Mouse (Mus musculus) left cerebral cortex, postnatal 10 days (tissue): ENCODE data around the gene Dlgap3. TPM values are rescaled to one million over a fixed set of nuclear protein-coding genes. Genes with fewer than 3 reads are reported as not detected.
A peak's percentile ranks its signal among the peaks of the same experiment; 100 is the strongest.

Experiments
- DNase-seq, 2 experiments: peaks; one replicate each; pipeline ENCODE4 v3.0.0; 2021 to 2022; ENCODE audit warnings: low spot score in 2 of 2, mixed read lengths in 1 of 2; ENCODE audit errors: extremely low spot score in 1 of 2
- intact Hi-C: fragments of 180-260 bp; cut with DNase I; formaldehyde crosslinking; loops from one replicate; pipeline ENCODE4 v1.15.1; 2025
- total RNA-seq, 2 experiments: library from RNA; stranded (reverse); gene quantifications; 2 replicates each; pipeline ENCODE4 v1.2.3; 2021

The Dlgap3 gene
- total RNA-seq, 2 experiments from 2014 or later: 275 to 284 TPM

DNA sequence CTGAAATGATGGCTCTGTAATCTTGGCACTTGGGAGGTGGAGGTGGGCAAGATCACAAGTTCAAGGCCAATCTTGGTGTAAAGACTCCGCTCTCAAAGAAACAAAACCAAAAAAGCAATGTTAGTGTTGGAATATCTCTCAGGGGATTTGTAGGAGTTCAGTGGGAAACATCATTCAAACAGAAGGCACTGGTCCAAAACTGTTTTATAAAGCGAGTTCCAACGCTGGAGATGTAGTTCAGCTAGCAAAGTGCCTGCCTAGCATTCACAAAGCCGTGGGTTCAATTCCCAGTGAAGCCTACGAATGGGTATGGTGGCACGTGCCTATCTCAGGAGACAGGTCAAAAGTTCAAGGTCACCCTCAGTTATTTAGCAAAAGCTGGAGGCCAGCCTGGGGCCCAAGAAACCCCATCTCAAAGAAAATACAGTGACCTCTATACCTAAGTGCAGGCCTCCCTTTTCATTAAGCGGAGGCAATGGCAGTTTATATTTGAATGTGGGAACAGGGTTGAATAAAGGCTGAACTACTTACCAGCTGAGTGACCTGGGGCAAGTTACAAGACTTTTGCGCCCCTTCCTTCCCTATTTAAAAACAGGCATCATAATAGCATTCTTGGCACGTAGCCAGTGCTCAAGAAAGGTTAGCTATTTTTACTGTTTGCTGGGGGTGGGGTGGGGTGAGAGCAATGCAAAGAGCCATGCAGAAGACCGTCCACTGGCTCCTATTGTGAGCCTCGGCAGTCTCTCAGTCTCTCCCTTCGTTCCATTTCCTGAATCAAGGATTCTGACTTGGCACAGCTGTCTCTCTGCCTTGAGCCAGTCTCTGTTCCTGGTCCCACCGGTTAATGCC, 32.0 kb downstream of the Dlgap3 start:
- intact Hi-C loops: no loop called here
- DNase-seq: no peak

- no peak for DNase-seq
- intact Hi-C loops: no loop called here
Observed at GRCm38 (mm10) chr4:127203081-127203480, 34.1 kb downstream of the Dlgap3 start.

DNA sequence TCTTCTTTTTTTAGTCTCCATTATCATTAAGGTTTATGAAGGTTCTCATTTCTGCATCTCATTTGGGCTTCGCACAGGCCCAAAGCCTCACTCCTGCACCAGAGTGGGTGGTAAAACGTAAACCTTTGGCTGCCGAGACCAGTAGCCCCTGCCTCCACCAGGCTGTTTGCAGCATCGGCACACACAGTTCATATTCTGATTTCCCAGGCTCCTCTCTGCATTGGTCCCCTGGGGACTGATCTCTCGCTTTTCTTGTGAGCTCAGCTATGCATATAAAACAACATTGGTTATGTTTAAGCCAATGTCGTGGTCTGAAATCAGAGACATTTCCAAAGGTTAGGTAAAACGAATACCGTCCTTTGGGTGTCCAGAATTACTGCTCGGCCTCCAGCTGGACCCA, 42.3 kb downstream of the Dlgap3 start:
- intact Hi-C loops: no loop called here
- DNase-seq: no peak

- intact Hi-C loops: no loop called here
- peak in 1 of 2 experiments; percentile 28 for DNase-seq
Observed at GRCm38 (mm10) chr4:127214510-127214909, 45.5 kb downstream of the Dlgap3 start.

DNA sequence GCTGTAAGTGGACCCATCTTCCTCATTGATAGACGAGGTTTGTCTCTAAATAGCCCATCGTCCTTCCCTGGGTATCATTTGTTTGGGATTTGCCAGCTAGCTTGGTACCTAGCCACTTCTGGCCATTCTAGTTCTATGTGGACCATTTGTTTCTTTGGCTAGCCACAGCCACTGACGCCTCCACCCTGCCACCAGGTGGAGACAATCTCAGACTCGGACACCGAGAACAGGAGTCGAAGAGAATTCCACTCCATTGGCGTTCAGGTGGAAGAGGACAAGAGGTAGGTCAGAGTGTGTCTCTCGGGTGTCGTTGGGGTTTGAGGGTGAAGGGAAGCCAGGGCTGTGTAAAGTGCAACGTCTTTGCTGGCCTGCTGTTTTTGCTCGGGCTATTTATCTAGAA, 46.1 kb downstream of the Dlgap3 start:
- intact Hi-C loops: no loop called here
- no peak for DNase-seq

GRCm38 (mm10) chr4:127215799-127216198, 46.8 kb downstream of the Dlgap3 start:
- intact Hi-C loops: no loop called here

GRCm38 (mm10) chr4:127216251-127216651, 47.2 kb downstream of the Dlgap3 start:
- no peak for DNase-seq
- intact Hi-C loops: no loop called here

More at GRCm38 (mm10) chr4:127215799-127216198, 46.8 kb downstream of the Dlgap3 start:
- no peak for DNase-seq

DNA sequence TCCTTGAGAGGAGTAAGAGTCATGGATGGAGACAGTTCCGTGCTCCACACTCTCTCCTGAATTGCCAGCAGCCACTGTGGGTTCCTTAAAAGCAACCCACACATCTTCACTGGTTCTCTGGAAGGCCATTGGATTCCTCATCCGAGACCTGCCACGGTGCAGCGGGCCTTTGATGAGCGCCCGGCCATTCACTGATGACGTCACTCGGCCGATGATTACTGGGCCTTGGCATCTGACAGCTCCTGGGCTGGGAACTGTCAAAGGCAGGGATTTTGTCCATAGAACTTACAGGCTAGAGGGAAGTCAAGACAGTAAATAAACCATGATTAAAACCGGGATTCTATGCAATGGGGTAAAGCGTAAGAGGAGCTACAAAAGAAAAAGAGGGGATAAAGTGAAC, 48.0 kb downstream of the Dlgap3 start:
- intact Hi-C loops: no loop called here
- no peak for DNase-seq

- DNase-seq: no peak
- intact Hi-C loops: no loop called here
Observed at GRCm38 (mm10) chr4:127223291-127223690, 54.3 kb downstream of the Dlgap3 start.

GRCm38 (mm10) chr4:127223755-127224154, 54.8 kb downstream of the Dlgap3 start:
- DNase-seq: no peak
- intact Hi-C loops: no loop called here

GRCm38 (mm10) chr4:127224444-127225100, 55.6 kb downstream of the Dlgap3 start:
- DNase-seq: no peak
- intact Hi-C loops: no loop called here

- intact Hi-C loops: no loop called here
- no peak for DNase-seq
Observed at GRCm38 (mm10) chr4:127226067-127226466, 57.1 kb downstream of the Dlgap3 start.

DNA sequence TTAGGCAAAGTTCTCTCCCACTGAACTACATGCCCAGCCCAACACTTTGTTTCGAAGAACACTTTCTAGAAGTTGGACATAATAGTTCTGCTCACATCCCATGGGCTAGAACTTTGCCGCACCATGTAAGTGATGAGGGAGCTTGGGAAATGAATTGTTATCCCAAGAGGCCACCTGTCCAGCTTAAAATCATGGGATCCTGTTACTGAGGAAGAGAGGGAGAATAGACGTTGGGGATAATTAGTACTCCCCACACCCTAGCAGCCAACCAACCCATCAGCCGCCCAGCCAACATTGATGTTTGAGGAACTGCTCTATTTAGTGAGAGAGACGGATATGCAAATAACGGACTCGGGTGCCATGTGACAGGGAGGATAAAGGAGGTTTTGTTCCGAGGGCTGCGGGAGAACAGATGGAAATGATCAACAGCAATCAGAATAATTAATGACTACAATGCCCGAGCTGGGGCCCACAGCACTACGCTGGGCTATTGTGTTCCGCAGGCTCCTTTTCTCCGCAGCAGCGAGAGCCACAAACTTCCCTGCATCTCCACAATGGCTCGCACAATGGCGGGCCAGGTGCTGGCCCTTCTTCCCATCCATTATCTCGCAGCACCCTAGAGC, 58.2 kb downstream of the Dlgap3 start:
- intact Hi-C loops: no loop called here
- DNase-seq: no peak

GRCm38 (mm10) chr4:127232028-127232427, 63.0 kb downstream of the Dlgap3 start:
- intact Hi-C loops: no loop called here
- peak; percentile 83 for DNase-seq

DNA sequence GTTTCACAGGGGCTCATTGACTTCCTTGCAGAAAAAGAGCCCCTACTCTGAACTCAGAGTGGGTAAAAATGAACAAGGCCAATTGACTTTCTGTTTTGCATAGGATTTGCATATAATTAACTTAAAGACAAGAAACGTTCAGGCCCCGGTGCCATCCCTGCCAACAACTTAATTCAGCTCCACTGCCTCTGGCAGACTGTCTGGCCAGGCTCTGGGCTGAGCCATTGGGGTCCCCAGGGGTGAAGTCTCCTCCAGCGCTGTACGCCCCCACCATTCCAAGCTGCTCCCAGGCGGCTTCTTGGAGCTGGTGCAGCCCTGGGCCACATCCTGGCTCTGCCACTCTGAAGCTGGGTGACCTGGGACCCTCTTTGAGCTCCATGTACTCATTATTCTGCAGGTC, 63.5 kb downstream of the Dlgap3 start:
- peak in 1 of 2 experiments; percentile 34 for DNase-seq
- intact Hi-C loops: no loop called here

DNA sequence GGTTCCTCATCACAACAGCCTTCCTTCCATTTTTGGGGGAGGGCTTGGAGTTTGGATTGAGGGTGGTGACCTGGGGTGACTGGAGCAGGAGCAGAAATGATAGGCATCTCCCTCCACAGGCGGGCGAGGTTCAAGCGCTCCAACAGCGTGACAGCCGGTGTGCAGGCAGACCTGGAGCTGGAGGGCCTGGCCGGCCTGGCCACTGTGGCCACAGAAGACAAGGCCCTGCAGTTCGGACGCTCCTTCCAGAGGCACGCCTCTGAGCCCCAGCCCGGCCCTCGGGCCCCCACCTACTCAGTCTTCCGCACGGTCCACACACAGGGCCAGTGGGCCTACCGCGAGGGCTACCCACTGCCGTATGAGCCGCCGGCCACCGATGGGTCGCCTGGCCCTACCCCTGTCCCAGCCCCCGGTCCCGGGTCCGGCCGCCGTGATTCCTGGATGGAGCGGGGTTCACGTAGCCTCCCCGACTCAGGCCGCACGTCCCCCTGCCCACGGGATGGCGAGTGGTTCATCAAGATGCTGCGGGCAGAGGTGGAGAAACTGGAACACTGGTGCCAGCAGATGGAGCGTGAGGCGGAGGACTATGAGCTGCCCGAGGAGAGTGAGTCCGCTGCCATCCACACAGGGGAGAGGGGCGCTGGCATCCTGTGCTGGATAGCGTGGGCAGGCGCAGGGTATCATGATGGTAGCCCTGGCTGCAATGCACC, 64.6 kb downstream of the Dlgap3 start:
- intact Hi-C loops: no loop called here
- DNase-seq: peak in 1 of 2 experiments; percentile 52

- DNase-seq: peak in 1 of 2 experiments; percentile 89
- intact Hi-C loops: loop anchor here (5.0 kb wide), 1 partner anchor 64 kb away; no protein-coding TSS in a partner anchor
Observed at GRCm38 (mm10) chr4:127235742-127236487, 66.9 kb downstream of the Dlgap3 start.

DNA sequence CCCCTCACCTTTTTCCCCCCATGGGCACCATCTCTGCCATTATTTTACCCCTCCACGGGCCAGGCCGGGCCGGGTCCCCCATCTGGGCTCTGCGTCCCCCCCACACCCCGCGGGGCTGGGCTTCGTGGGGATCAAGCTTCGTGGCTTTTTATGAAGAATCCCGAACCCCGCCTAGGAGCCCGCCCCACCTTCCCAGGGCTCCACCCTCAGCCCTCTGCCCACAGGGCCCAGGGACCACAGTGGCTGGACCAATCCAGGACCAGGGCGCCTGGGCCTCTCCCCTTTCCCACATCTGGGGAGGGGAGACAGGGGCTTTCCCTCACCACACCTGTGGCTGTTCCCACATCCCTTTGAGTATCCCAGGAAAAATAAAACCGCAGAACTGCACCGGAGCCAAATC, 67.6 kb downstream of the Dlgap3 start:
- intact Hi-C loops: loop anchor here (5.0 kb wide), 1 partner anchor 64 kb away; no protein-coding TSS in a partner anchor
- DNase-seq: no peak
